16 mouse cellular contexts compared by ENCODE assay signal in the genomic region with DNA sequence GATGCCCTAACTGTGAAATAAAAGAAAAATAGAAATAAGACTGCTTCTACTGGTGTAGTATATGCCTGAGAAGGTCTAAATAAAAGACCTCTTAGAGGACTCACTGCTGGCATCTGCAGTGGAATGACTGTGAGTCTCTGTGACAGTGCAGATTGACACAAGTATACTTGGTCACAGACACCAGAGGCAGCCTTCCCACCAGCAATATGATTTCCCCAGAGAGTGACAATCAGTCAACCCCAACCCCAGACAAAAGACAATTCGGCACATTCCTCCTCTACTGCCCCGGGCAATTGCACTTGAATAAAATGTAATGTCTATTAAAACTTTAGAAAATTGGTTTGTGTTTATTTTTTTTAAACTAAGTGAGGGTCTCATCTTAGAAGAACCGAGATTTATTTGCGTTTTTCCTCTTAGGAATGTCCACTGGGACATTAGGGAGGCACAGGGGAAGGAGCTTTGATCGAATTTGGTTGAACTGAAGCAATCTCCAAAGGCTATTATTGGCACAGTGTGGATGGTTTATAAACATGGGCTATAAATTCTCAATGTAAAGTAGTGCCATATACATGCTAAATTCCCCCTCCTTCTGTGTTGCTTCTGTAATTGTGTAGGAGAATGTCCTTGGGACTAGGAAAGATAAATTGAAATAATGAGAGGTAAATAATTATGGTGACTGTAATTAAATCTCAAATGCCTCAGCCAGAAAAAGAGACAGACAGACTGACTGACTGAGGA.
"Had no signal": no experiment of that assay in that cellular context is flagged by ENCODE, and none has a peak within 500 bp of the region (broad histone marks: within the 10 kb centered on the region; RNA-seq: fewer than 3 reads in every experiment).

No protein-coding gene starts in this region.

- H3K27ac ChIP-seq: kidney, embryonic 15.5 days; left cerebral cortex, adult 2 months; liver, embryonic 15.5 days; midbrain, embryonic 10.5 days had no signal

- H3K36me3 ChIP-seq: kidney, embryonic 15.5 days; limb, embryonic 10.5 days; liver, embryonic 15.5 days; midbrain, embryonic 10.5 days had no signal

- H3K4me3 ChIP-seq: kidney, embryonic 15.5 days; left cerebral cortex, adult 2 months; limb, embryonic 10.5 days; liver, embryonic 15.5 days; midbrain, embryonic 10.5 days; myocyte had no signal

- ATAC-seq: lung, postnatal 0 days had no signal

- H3K4me2 ChIP-seq: kidney, embryonic 15.5 days; liver, embryonic 11.5 days; liver, embryonic 15.5 days had no signal

- H3K9me3 ChIP-seq: kidney, embryonic 15.5 days; limb, embryonic 10.5 days; liver, embryonic 15.5 days; midbrain, embryonic 10.5 days had no signal

- H3K9ac ChIP-seq: kidney, embryonic 15.5 days; liver, embryonic 15.5 days had no signal

- H3K4me1 ChIP-seq: liver, embryonic 15.5 days; midbrain, embryonic 10.5 days had no signal

- DNase-seq: kidney, adult 18-20 months; kidney, postnatal 14 days; lung, adult 2 months; lung, postnatal 36 days; right cerebral cortex, postnatal 4 days; spleen, adult 18-20 months; thymus, adult 18-20 months; thymus, postnatal 14 days had no signal

- H3K27me3 ChIP-seq: kidney, embryonic 15.5 days; liver, embryonic 15.5 days had no signal
